ENCODE assay signal across 8 mouse cellular contexts in genomic region chr16:90283905-90284891, GRCm38 (mm10). TPM values are rescaled to one million over a fixed set of nuclear protein-coding genes. Genes with fewer than 3 reads are reported as not detected.
A peak's percentile ranks its signal among the peaks of the same experiment; 100 is the strongest.
DNase-seq lines count a peak whose midpoint lies in the region; ATAC-seq and TF ChIP-seq lines count a peak whose summit lies in the region.

Scaf4 (minus strand) TSS chr16:90284503.

- H3K4me3 ChIP-seq in heart, embryonic 11.5 days (ENCODE audit: low read depth, low read length): peak within 1 kb of the TSS; percentile 99
- H3K4me3 ChIP-seq in kidney, embryonic 16.5 days (ENCODE audit: low read length): peak within 1 kb of the TSS; percentile 81
- peak within 1 kb of the TSS; percentile 99 for H3K4me3 ChIP-seq in liver, adult 2 months (ENCODE audit: insufficient read depth, low read depth, low read length)
- H3K4me3 ChIP-seq in myocyte: peak within 1 kb of the TSS; percentile 69

- H3K36me3 ChIP-seq in heart, embryonic 11.5 days (ENCODE audit: control insufficient read depth, insufficient read depth, low read length): no peaks in the 10 kb centered on the region
- no peaks in the 10 kb centered on the region for H3K36me3 ChIP-seq in kidney, embryonic 16.5 days (ENCODE audit: insufficient read depth, low read length)
- H3K36me3 ChIP-seq in liver, adult 2 months (ENCODE audit: control insufficient read depth, insufficient read depth, low read length): no peaks in the 10 kb centered on the region
- no peaks in the 10 kb centered on the region for H3K36me3 ChIP-seq in myocyte (ENCODE audit: control insufficient read depth, insufficient read depth)
- H3K36me3 ChIP-seq in splenic B cell, adult 2 months (ENCODE audit: control insufficient read depth, insufficient read depth, low read length, poor library complexity, severe bottlenecking): no peaks in the 10 kb centered on the region

- H3K27me3 ChIP-seq in heart, embryonic 11.5 days (ENCODE audit: control insufficient read depth, insufficient read depth, low read length): no peaks in the 10 kb centered on the region
- no peaks in the 10 kb centered on the region for H3K27me3 ChIP-seq in kidney, embryonic 16.5 days (ENCODE audit: insufficient read depth, low read length)
- H3K27me3 ChIP-seq in liver, adult 2 months (ENCODE audit: control insufficient read depth, insufficient read depth, low read length): no peaks in the 10 kb centered on the region
- H3K27me3 ChIP-seq in myocyte (ENCODE audit: control insufficient read depth, insufficient read depth, insufficient read length): no peaks in the 10 kb centered on the region
- H3K27me3 ChIP-seq in splenic B cell, adult 2 months (ENCODE audit: control insufficient read depth, insufficient read depth, low read length, poor library complexity, severe bottlenecking): no peaks in the 10 kb centered on the region

- H3K79me2 ChIP-seq in liver, adult 2 months (ENCODE audit: control insufficient read depth, insufficient read depth, low read length): peaks cover 26% of the 10 kb centered on the region
- peaks cover 44% of the 10 kb centered on the region for H3K79me2 ChIP-seq in myocyte (ENCODE audit: control insufficient read depth, insufficient read depth)

- peak; percentile 96 to 97 for DNase-seq in B cell, adult 2 months
- DNase-seq in brain, adult 2 months (ENCODE audit: low read depth, low spot score): peak; percentile 99
- peak; percentile 78 for DNase-seq in liver, adult 2 months (ENCODE audit: extremely low read depth, low read depth, low spot score)
- DNase-seq in splenic B cell, adult 2 months (ENCODE audit: low read depth, low spot score): peak; percentile 95

- peak; percentile 93 for ATAC-seq in erythroblast, adult 5-6 weeks (replicated peaks; ENCODE audit: low FRiP score, poor library complexity, severe bottlenecking)
- peak; percentile 96 for ATAC-seq in heart, embryonic 11.5 days (replicated peaks; ENCODE audit: insufficient number of reproducible peaks, low FRiP score, low TSS enrichment)
- peak; percentile 97 for ATAC-seq in kidney, embryonic 16.5 days (ENCODE audit: low FRiP score, low TSS enrichment)

- peak; percentile 32; the same call in 1 of the 2 replicates for TF ChIP-seq CTCF in liver, adult 2 months (IDR thresholded peaks at IDR 0.05; ENCODE audit: low read depth, low read length)

- peak; percentile 74 for TF ChIP-seq POLR2A in liver, adult 2 months (IDR thresholded peaks at IDR 0.05; ENCODE audit: extremely low read depth, insufficient read depth, low read length)
- TF ChIP-seq POLR2A in myocyte (IDR thresholded peaks at IDR 0.05; ENCODE audit: insufficient read length, low read depth): peak; percentile 80

- no peaks in the 10 kb centered on the region for H3K9me3 ChIP-seq in heart, embryonic 11.5 days (replicated peaks; ENCODE audit: control insufficient read depth, low read length)
- H3K9me3 ChIP-seq in kidney, embryonic 16.5 days (ENCODE audit: low read length): no peaks in the 10 kb centered on the region

- H3K4me1 ChIP-seq in heart, embryonic 11.5 days (ENCODE audit: control insufficient read depth, insufficient read depth, low read length): peaks cover 33% of the 10 kb centered on the region
- H3K4me1 ChIP-seq in kidney, embryonic 16.5 days (ENCODE audit: insufficient read depth, low read length): peaks cover 39% of the 10 kb centered on the region
- peaks cover 24% of the 10 kb centered on the region for H3K4me1 ChIP-seq in liver, adult 2 months (ENCODE audit: control insufficient read depth, insufficient read depth, low read length)

- H3K27ac ChIP-seq in heart, embryonic 11.5 days (ENCODE audit: low read depth, low read length): peak within 1 kb of the TSS; percentile 98
- peak within 1 kb of the TSS; percentile 95 for H3K27ac ChIP-seq in kidney, embryonic 16.5 days (ENCODE audit: low read length)
- H3K27ac ChIP-seq in liver, adult 2 months (replicated peaks; ENCODE audit: insufficient read depth, low read depth, low read length): peak within 1 kb of the TSS; percentile 95

- WGBS in heart, embryonic 11.5 days (ENCODE audit: insufficient replicate concordance): under 1% methylated on average over 99 of the region's 123 CpGs
- 0% methylated on average over 107 of the region's 123 CpGs for WGBS in kidney, embryonic 16.5 days
- WGBS in liver, adult 2 months: under 1% methylated on average over 106 of the region's 123 CpGs

- peak within 1 kb of the TSS; percentile 65 for H3ac ChIP-seq in myocyte (ENCODE audit: control insufficient read depth, insufficient read length)

- H3K9ac ChIP-seq in heart, embryonic 11.5 days (ENCODE audit: low read depth, low read length): peak within 1 kb of the TSS; percentile 99
- H3K9ac ChIP-seq in kidney, embryonic 16.5 days (replicated peaks; ENCODE audit: low read length): peak within 1 kb of the TSS; percentile 98
- peak within 1 kb of the TSS; percentile 99 for H3K9ac ChIP-seq in liver, adult 2 months (ENCODE audit: low read depth, low read length)

- H3K4me2 ChIP-seq in heart, embryonic 11.5 days: peak within 1 kb of the TSS; percentile 90
- H3K4me2 ChIP-seq in kidney, embryonic 16.5 days (replicated peaks; ENCODE audit: low read depth, low read length): peak within 1 kb of the TSS; percentile 70
- peak within 1 kb of the TSS; percentile 94 for H3K4me2 ChIP-seq in myocyte (ENCODE audit: low read depth)

TF ChIP-seq in myocyte, 11 proteins besides CTCF, POLR2A, EP300 and RAD21:
- TF ChIP-seq MYOD1 (IDR thresholded peaks at IDR 0.05; ENCODE audit: control insufficient read depth in 1 of 3, insufficient read length in 2 of 3, low read depth in 2 of 3): no peak
- TF ChIP-seq MYOG (IDR thresholded peaks at IDR 0.05; ENCODE audit: control insufficient read depth in 1 of 3, insufficient read depth in 1 of 3, insufficient read length in 2 of 3, low read depth in 2 of 3): peak in 1 of 3 experiments; percentile 23
- TF ChIP-seq CEBPB (IDR thresholded peaks at IDR 0.05; ENCODE audit: insufficient read depth, poor library complexity, severe bottlenecking): no peak
- TF ChIP-seq POLR2AphosphoS2 (IDR thresholded peaks at IDR 0.05; ENCODE audit: insufficient read length, low read depth): peak; percentile 73
- no peak for TF ChIP-seq TCF12 (IDR thresholded peaks at IDR 0.05; ENCODE audit: insufficient read depth, poor library complexity, severe bottlenecking)
- TF ChIP-seq E2F4 (IDR thresholded peaks at IDR 0.05; ENCODE audit: insufficient read depth): no peak
- no peak for TF ChIP-seq MAX (IDR thresholded peaks at IDR 0.05; ENCODE audit: low read depth)
- TF ChIP-seq USF1 (IDR thresholded peaks at IDR 0.05; ENCODE audit: low read depth): no peak
- TF ChIP-seq REST (IDR thresholded peaks at IDR 0.05; ENCODE audit: insufficient read depth, insufficient read length): no peak
- no peak for TF ChIP-seq TCF3 (IDR thresholded peaks at IDR 0.05; ENCODE audit: insufficient read length, low read depth)
- TF ChIP-seq SRF (IDR thresholded peaks at IDR 0.05; ENCODE audit: control insufficient read depth, insufficient read length, low read depth): no peak
TF ChIP-seq in myocyte: peak in this region for 2.

RNA-seq across cellular contexts. Expression of gene Scaf4, which starts in this region (rescaled TPM):
- 19.6 and 23.8 TPM in 2 replicates for total RNA-seq in erythroblast, adult 5-6 weeks (2015; ENCODE audit: low replicate concordance)
- total RNA-seq in erythroblast, adult 5-6 weeks (2017; ENCODE audit: low replicate concordance): 10.2 and 15.1 TPM in 2 replicates
- polyA plus RNA-seq in heart, embryonic 11.5 days (2014; fragmentation: Nextera tagmentation; extraction: Ambion mirVana): 20.1 and 22.0 TPM in 2 replicates
- polyA plus RNA-seq in kidney, embryonic 16.5 days (2015; fragmentation: Nextera tagmentation; extraction: Ambion mirVana): 22.1 and 29.2 TPM in 2 replicates
- total RNA-seq in liver, adult 2 months (2014; rRNA removed): 8.2 and 10.7 TPM in 2 replicates
- polyA plus RNA-seq in liver, adult 2 months (2012; rRNA removed): 14.7 and 20.9 TPM in 2 replicates
- polyA plus RNA-seq in myocyte (2012; fragmentation: generic; extraction: Trizol): 14.1 TPM

Comparison
In these comparisons a context has a peak if more than half of its experiments do, and no peak if none do; other contexts are left out.
1. Peak in every context shown above with its lines: DNase-seq, ATAC-seq, H3K4me3 ChIP-seq and H3K27ac ChIP-seq.